Mouse (Mus musculus): ENCODE data around the gene Rps11. TPM values are rescaled to one million over a fixed set of nuclear protein-coding genes. Genes with fewer than 3 reads are reported as not detected.
A peak's percentile ranks its signal among the peaks of the same experiment; 100 is the strongest.

Gene Rps11
- polyA plus RNA-seq, 1 experiment from 2014 or later, result 1,759 TPM

GRCm38 (mm10) chr7:45151303-45151702 is 27.1 kb upstream of the Rps11 start:
- H3K27me3 ChIP-seq (ENCODE audit: control insufficient read depth, insufficient read depth, low read length), result no peaks in the 10 kb centered on the region
- 0 out of 2 replicates have a peak, but pooled peaks cover 14% of the 10 kb centered on the region for H3K4me1 ChIP-seq (ENCODE audit: control insufficient read depth, insufficient read depth, low read length)
- peak overlapping the region; percentile 33; the same call in 1 of the 2 replicates for H3K27ac ChIP-seq (replicated peaks; ENCODE audit: low read depth, low read length)
- H3K36me3 ChIP-seq (ENCODE audit: control insufficient read depth, insufficient read depth, low read length), result peaks cover 2% of the 10 kb centered on the region; the same call in 1 of the 2 replicates
- no peak overlapping the region for H3K4me2 ChIP-seq (ENCODE audit: low read depth, severe bottlenecking)
- no peak overlapping the region for H3K4me3 ChIP-seq (ENCODE audit: low read depth, low read length)
- H3K9ac ChIP-seq (ENCODE audit: low read length), result no peak overlapping the region
- DNase-seq (ENCODE audit: low spot score), result no peak
- 22% methylated on average over 11 of the region's 11 CpGs for WGBS
- no peaks in the 10 kb centered on the region for H3K9me3 ChIP-seq (ENCODE audit: control insufficient read depth, low read length)
- no peak for ATAC-seq (ENCODE audit: insufficient number of reproducible peaks, low FRiP score, low TSS enrichment, low read depth)

GRCm38 (mm10) chr7:45150321-45150720 is 26.1 kb upstream of the Rps11 start:
- H3K4me1 ChIP-seq (ENCODE audit: control insufficient read depth, insufficient read depth, low read length), result 0 out of 2 replicates have a peak, but pooled peaks cover 12% of the 10 kb centered on the region
- WGBS, result 44% methylated on average over 4 of the region's 4 CpGs
- H3K27ac ChIP-seq (replicated peaks; ENCODE audit: low read depth, low read length), result no peak overlapping the region
- ATAC-seq (ENCODE audit: insufficient number of reproducible peaks, low FRiP score, low TSS enrichment, low read depth) (no peak), DNase-seq (ENCODE audit: low spot score) (no peak)
- no peaks in the 10 kb centered on the region for H3K9me3 ChIP-seq (ENCODE audit: control insufficient read depth, low read length)
- H3K4me2 ChIP-seq (ENCODE audit: low read depth, severe bottlenecking), result no peak overlapping the region
- no peak overlapping the region for H3K9ac ChIP-seq (ENCODE audit: low read length)
- H3K36me3 ChIP-seq (ENCODE audit: control insufficient read depth, insufficient read depth, low read length), result peaks cover 2% of the 10 kb centered on the region; the same call in 1 of the 2 replicates
- H3K4me3 ChIP-seq (ENCODE audit: low read depth, low read length), result no peak overlapping the region
- no peaks in the 10 kb centered on the region for H3K27me3 ChIP-seq (ENCODE audit: control insufficient read depth, insufficient read depth, low read length)

- 77% methylated on average over 6 of the region's 6 CpGs for WGBS
- H3K4me2 ChIP-seq (ENCODE audit: low read depth, severe bottlenecking), result no peak overlapping the region
- no peak overlapping the region for H3K9ac ChIP-seq (ENCODE audit: low read length)
- no peaks in the 10 kb centered on the region for H3K9me3 ChIP-seq (ENCODE audit: control insufficient read depth, low read length)
- no peaks in the 10 kb centered on the region for H3K27me3 ChIP-seq (ENCODE audit: control insufficient read depth, insufficient read depth, low read length)
- DNase-seq (ENCODE audit: low spot score), result no peak
- 0 out of 2 replicates have a peak, but pooled peaks cover 10% of the 10 kb centered on the region for H3K4me1 ChIP-seq (ENCODE audit: control insufficient read depth, insufficient read depth, low read length)
- peaks cover 2% of the 10 kb centered on the region; the same call in 1 of the 2 replicates for H3K36me3 ChIP-seq (ENCODE audit: control insufficient read depth, insufficient read depth, low read length)
- no peak overlapping the region for H3K27ac ChIP-seq (replicated peaks; ENCODE audit: low read depth, low read length)
- no peak overlapping the region for H3K4me3 ChIP-seq (ENCODE audit: low read depth, low read length)
- no peak for ATAC-seq (ENCODE audit: insufficient number of reproducible peaks, low FRiP score, low TSS enrichment, low read depth)
Measured at GRCm38 (mm10) chr7:45149545-45149944, 25.3 kb upstream of the Rps11 start.

DNA sequence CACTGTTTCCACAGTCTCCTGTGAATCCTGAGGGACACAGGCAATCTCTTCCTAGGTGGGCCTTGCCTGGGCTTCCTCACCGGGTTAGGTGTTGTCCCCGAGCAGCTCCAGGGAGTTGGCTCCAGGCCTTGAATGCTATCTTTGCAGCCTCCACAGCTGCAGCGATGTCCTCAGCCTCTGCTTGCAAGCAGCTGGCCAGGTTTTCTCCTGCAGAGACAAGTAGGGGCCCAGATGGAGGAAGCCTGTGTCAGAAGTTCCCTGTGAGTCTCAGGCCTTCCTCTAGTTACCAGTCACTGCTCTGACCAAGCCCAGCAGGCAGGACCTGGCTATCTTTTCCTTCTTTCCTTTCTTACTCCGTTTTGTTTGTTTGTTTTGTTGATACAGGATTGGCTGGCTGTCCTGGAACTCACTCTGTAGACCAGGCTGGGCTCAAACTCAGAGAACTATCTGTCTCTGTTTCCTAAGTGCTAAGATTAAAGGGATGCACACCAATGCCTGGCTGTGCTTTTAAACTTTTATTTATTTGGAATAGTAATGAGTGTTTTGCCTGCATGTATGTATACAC is 24.4 kb upstream of the Rps11 start:
- Histone ChIP-seq H3K9me3 (ENCODE audit: control insufficient read depth, low read length) (no peaks in the 10 kb centered on the region), H3K4me2 (ENCODE audit: low read depth, severe bottlenecking) (no peak overlapping the region), H3K27me3 (ENCODE audit: control insufficient read depth, insufficient read depth, low read length) (no peaks in the 10 kb centered on the region), H3K36me3 (ENCODE audit: control insufficient read depth, insufficient read depth, low read length) (peaks cover 2% of the 10 kb centered on the region; the same call in 1 of the 2 replicates), H3K27ac (replicated peaks; ENCODE audit: low read depth, low read length) (no peak overlapping the region), H3K9ac (ENCODE audit: low read length) (peak overlapping the region; percentile 1; the same call in 1 of the 2 replicates), H3K4me1 (ENCODE audit: control insufficient read depth, insufficient read depth, low read length) (0 out of 2 replicates have a peak, but pooled peaks cover 10% of the 10 kb centered on the region), H3K4me3 (ENCODE audit: low read depth, low read length) (no peak overlapping the region)
- WGBS, result 66% methylated on average over 4 of the region's 4 CpGs
- DNase-seq (ENCODE audit: low spot score) (no peak), ATAC-seq (ENCODE audit: insufficient number of reproducible peaks, low FRiP score, low TSS enrichment, low read depth) (no peak)

- DNase-seq (ENCODE audit: low spot score) (no peak), ATAC-seq (ENCODE audit: insufficient number of reproducible peaks, low FRiP score, low TSS enrichment, low read depth) (no peak)
- Histone ChIP-seq H3K36me3 (ENCODE audit: control insufficient read depth, insufficient read depth, low read length) (peaks cover 2% of the 10 kb centered on the region; the same call in 1 of the 2 replicates), H3K9ac (ENCODE audit: low read length) (no peak overlapping the region), H3K9me3 (ENCODE audit: control insufficient read depth, low read length) (no peaks in the 10 kb centered on the region), H3K4me3 (ENCODE audit: low read depth, low read length) (no peak overlapping the region), H3K27me3 (ENCODE audit: control insufficient read depth, insufficient read depth, low read length) (no peaks in the 10 kb centered on the region), H3K4me2 (ENCODE audit: low read depth, severe bottlenecking) (no peak overlapping the region), H3K4me1 (ENCODE audit: control insufficient read depth, insufficient read depth, low read length) (0 out of 2 replicates have a peak, but pooled peaks cover 10% of the 10 kb centered on the region), H3K27ac (replicated peaks; ENCODE audit: low read depth, low read length) (no peak overlapping the region)
- 91% methylated on average over 11 of the region's 11 CpGs for WGBS
Measured at GRCm38 (mm10) chr7:45147899-45148298, 23.7 kb upstream of the Rps11 start.

DNA sequence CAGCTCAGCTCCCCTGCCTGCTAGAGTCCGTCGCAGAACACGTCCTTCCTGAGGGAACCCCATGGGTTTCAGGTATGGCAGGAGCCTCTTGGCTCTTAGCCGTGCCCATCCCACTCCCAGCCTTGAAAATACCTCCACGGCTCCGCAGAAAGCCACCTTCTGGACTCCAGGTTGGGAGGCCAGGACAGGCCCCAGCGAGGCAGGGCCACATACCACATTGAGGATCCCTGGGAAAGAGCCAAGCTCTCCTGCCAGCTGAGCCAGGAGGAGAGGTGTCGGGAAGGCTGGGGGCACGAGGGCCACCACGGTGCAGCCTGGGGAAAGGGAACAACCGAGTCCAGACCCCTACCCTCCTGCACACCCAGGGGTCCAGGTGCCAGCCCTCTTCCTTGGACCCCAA is 23.0 kb upstream of the Rps11 start:
- H3K9ac ChIP-seq (ENCODE audit: low read length), result no peak overlapping the region
- 94% methylated on average over 11 of the region's 11 CpGs for WGBS
- no peak for DNase-seq (ENCODE audit: low spot score)
- no peak for ATAC-seq (ENCODE audit: insufficient number of reproducible peaks, low FRiP score, low TSS enrichment, low read depth)
- H3K9me3 ChIP-seq (ENCODE audit: control insufficient read depth, low read length), result no peaks in the 10 kb centered on the region
- 0 out of 2 replicates have a peak, but pooled peaks cover 10% of the 10 kb centered on the region for H3K4me1 ChIP-seq (ENCODE audit: control insufficient read depth, insufficient read depth, low read length)
- no peak overlapping the region for H3K27ac ChIP-seq (replicated peaks; ENCODE audit: low read depth, low read length)
- H3K4me3 ChIP-seq (ENCODE audit: low read depth, low read length), result no peak overlapping the region
- H3K4me2 ChIP-seq (ENCODE audit: low read depth, severe bottlenecking), result no peak overlapping the region
- no peaks in the 10 kb centered on the region for H3K27me3 ChIP-seq (ENCODE audit: control insufficient read depth, insufficient read depth, low read length)
- peaks cover 2% of the 10 kb centered on the region; the same call in 1 of the 2 replicates for H3K36me3 ChIP-seq (ENCODE audit: control insufficient read depth, insufficient read depth, low read length)

GRCm38 (mm10) chr7:45145460-45145859 is 21.2 kb upstream of the Rps11 start:
- no peak overlapping the region for H3K4me2 ChIP-seq (ENCODE audit: low read depth, severe bottlenecking)
- no peaks in the 10 kb centered on the region for H3K27me3 ChIP-seq (ENCODE audit: control insufficient read depth, insufficient read depth, low read length)
- no peaks in the 10 kb centered on the region for H3K9me3 ChIP-seq (ENCODE audit: control insufficient read depth, low read length)
- H3K4me1 ChIP-seq (ENCODE audit: control insufficient read depth, insufficient read depth, low read length), result no peaks in the 10 kb centered on the region
- no peak overlapping the region for H3K27ac ChIP-seq (replicated peaks; ENCODE audit: low read depth, low read length)
- DNase-seq (ENCODE audit: low spot score), result no peak
- 93% methylated on average over 8 of the region's 8 CpGs for WGBS
- no peak for ATAC-seq (ENCODE audit: insufficient number of reproducible peaks, low FRiP score, low TSS enrichment, low read depth)
- H3K4me3 ChIP-seq (ENCODE audit: low read depth, low read length), result no peak overlapping the region
- H3K9ac ChIP-seq (ENCODE audit: low read length), result no peak overlapping the region
- peaks cover 2% of the 10 kb centered on the region; the same call in 1 of the 2 replicates for H3K36me3 ChIP-seq (ENCODE audit: control insufficient read depth, insufficient read depth, low read length)

- Histone ChIP-seq H3K4me3 (ENCODE audit: low read depth, low read length) (no peak overlapping the region), H3K36me3 (ENCODE audit: control insufficient read depth, insufficient read depth, low read length) (peaks cover 2% of the 10 kb centered on the region; the same call in 1 of the 2 replicates), H3K4me2 (ENCODE audit: low read depth, severe bottlenecking) (no peak overlapping the region), H3K27ac (replicated peaks; ENCODE audit: low read depth, low read length) (no peak overlapping the region), H3K27me3 (ENCODE audit: control insufficient read depth, insufficient read depth, low read length) (no peaks in the 10 kb centered on the region), H3K9me3 (ENCODE audit: control insufficient read depth, low read length) (no peaks in the 10 kb centered on the region), H3K9ac (ENCODE audit: low read length) (no peak overlapping the region), H3K4me1 (ENCODE audit: control insufficient read depth, insufficient read depth, low read length) (no peaks in the 10 kb centered on the region)
- WGBS, result 83% methylated on average over 13 of the region's 13 CpGs
- ATAC-seq (ENCODE audit: insufficient number of reproducible peaks, low FRiP score, low TSS enrichment, low read depth), result no peak
- no peak for DNase-seq (ENCODE audit: low spot score)
Measured at GRCm38 (mm10) chr7:45144368-45145174, 20.3 kb upstream of the Rps11 start.
